Mouse (Mus musculus): ENCODE results near the gene Kcnn3. TPM values are rescaled to one million over a fixed set of nuclear protein-coding genes. Genes with fewer than 3 reads are reported as not detected.

Gene Kcnn3
- polyA plus RNA-seq, 1 experiment from 2014 or later, result 2.5 TPM

GRCm38 (mm10) chr3:89549488-89549887, 29.5 kb downstream of the Kcnn3 start:
- 52% methylated on average over 4 of the region's 4 CpGs for WGBS
- H3K36me3 ChIP-seq, result no peaks in the 10 kb centered on the region
- H3K27ac ChIP-seq, result no peak overlapping the region
- H3K4me1 ChIP-seq, result no peaks in the 10 kb centered on the region
- H3K4me2 ChIP-seq (replicated peaks), result no peak overlapping the region
- ATAC-seq (ENCODE audit: insufficient number of reproducible peaks, insufficient read depth, low FRiP score, low TSS enrichment), result no peak
- no peaks in the 10 kb centered on the region for H3K9me3 ChIP-seq
- no peak overlapping the region for H3K4me3 ChIP-seq
- no peak overlapping the region for H3K9ac ChIP-seq
- no peaks in the 10 kb centered on the region for H3K27me3 ChIP-seq

GRCm38 (mm10) chr3:89551880-89552279, 31.9 kb downstream of the Kcnn3 start:
- ATAC-seq (ENCODE audit: insufficient number of reproducible peaks, insufficient read depth, low FRiP score, low TSS enrichment), result no peak
- Histone ChIP-seq H3K9me3 (no peaks in the 10 kb centered on the region), H3K27ac (no peak overlapping the region), H3K9ac (no peak overlapping the region), H3K4me3 (no peak overlapping the region), H3K27me3 (no peaks in the 10 kb centered on the region), H3K4me2 (replicated peaks) (no peak overlapping the region), H3K36me3 (no peaks in the 10 kb centered on the region), H3K4me1 (no peaks in the 10 kb centered on the region)
- 84% methylated on average over 2 of the region's 2 CpGs for WGBS

GRCm38 (mm10) chr3:89553432-89553831, 33.5 kb downstream of the Kcnn3 start:
- ATAC-seq (ENCODE audit: insufficient number of reproducible peaks, insufficient read depth, low FRiP score, low TSS enrichment), result no peak
- no peaks in the 10 kb centered on the region for H3K9me3 ChIP-seq
- H3K27me3 ChIP-seq, result no peaks in the 10 kb centered on the region
- H3K4me3 ChIP-seq, result no peak overlapping the region
- H3K27ac ChIP-seq, result no peak overlapping the region
- WGBS, result 91% methylated on average over 8 of the region's 8 CpGs
- H3K4me2 ChIP-seq (replicated peaks), result no peak overlapping the region
- no peak overlapping the region for H3K9ac ChIP-seq
- H3K4me1 ChIP-seq, result no peaks in the 10 kb centered on the region
- H3K36me3 ChIP-seq, result no peaks in the 10 kb centered on the region

- no peak overlapping the region for H3K4me3 ChIP-seq
- H3K4me2 ChIP-seq (replicated peaks), result no peak overlapping the region
- no peak for ATAC-seq (ENCODE audit: insufficient number of reproducible peaks, insufficient read depth, low FRiP score, low TSS enrichment)
- no peaks in the 10 kb centered on the region for H3K9me3 ChIP-seq
- H3K27me3 ChIP-seq, result no peaks in the 10 kb centered on the region
- no peak overlapping the region for H3K27ac ChIP-seq
- no peaks in the 10 kb centered on the region for H3K36me3 ChIP-seq
- no peaks in the 10 kb centered on the region for H3K4me1 ChIP-seq
- no peak overlapping the region for H3K9ac ChIP-seq
- WGBS, result 82% methylated on average over 4 of the region's 4 CpGs
Measured at GRCm38 (mm10) chr3:89553946-89554345, 34.0 kb downstream of the Kcnn3 start.

GRCm38 (mm10) chr3:89554587-89554986, 34.6 kb downstream of the Kcnn3 start:
- Histone ChIP-seq H3K9me3 (no peaks in the 10 kb centered on the region), H3K9ac (no peak overlapping the region), H3K27ac (no peak overlapping the region), H3K36me3 (no peaks in the 10 kb centered on the region), H3K4me2 (replicated peaks) (no peak overlapping the region), H3K4me3 (no peak overlapping the region), H3K4me1 (0 out of 2 replicates have a peak, but pooled peaks cover 5% of the 10 kb centered on the region), H3K27me3 (no peaks in the 10 kb centered on the region)
- ATAC-seq (ENCODE audit: insufficient number of reproducible peaks, insufficient read depth, low FRiP score, low TSS enrichment), result no peak
- 79% methylated on average over 2 of the region's 2 CpGs for WGBS

- Histone ChIP-seq H3K36me3 (no peaks in the 10 kb centered on the region), H3K9ac (no peak overlapping the region), H3K27ac (no peak overlapping the region), H3K4me1 (0 out of 2 replicates have a peak, but pooled peaks cover 5% of the 10 kb centered on the region), H3K4me3 (no peak overlapping the region), H3K27me3 (no peaks in the 10 kb centered on the region), H3K4me2 (replicated peaks) (no peak overlapping the region), H3K9me3 (no peaks in the 10 kb centered on the region)
- 77% methylated on average over 5 of the region's 5 CpGs for WGBS
- ATAC-seq (ENCODE audit: insufficient number of reproducible peaks, insufficient read depth, low FRiP score, low TSS enrichment), result no peak
Measured at GRCm38 (mm10) chr3:89557811-89558210, 37.8 kb downstream of the Kcnn3 start.

GRCm38 (mm10) chr3:89558972-89559910, 39.3 kb downstream of the Kcnn3 start:
- no peak for ATAC-seq (ENCODE audit: insufficient number of reproducible peaks, insufficient read depth, low FRiP score, low TSS enrichment)
- Histone ChIP-seq H3K9me3 (no peaks in the 10 kb centered on the region), H3K27ac (no peak overlapping the region)

GRCm38 (mm10) chr3:89561386-89561785, 41.4 kb downstream of the Kcnn3 start:
- Histone ChIP-seq H3K27ac (no peak overlapping the region), H3K36me3 (no peaks in the 10 kb centered on the region), H3K4me3 (no peak overlapping the region), H3K9me3 (no peaks in the 10 kb centered on the region), H3K4me2 (replicated peaks) (no peak overlapping the region), H3K4me1 (peaks cover 14% of the 10 kb centered on the region; the same call in 1 of the 2 replicates), H3K27me3 (no peaks in the 10 kb centered on the region), H3K9ac (no peak overlapping the region)
- WGBS, result 87% methylated on average over 6 of the region's 6 CpGs
- no peak for ATAC-seq (ENCODE audit: insufficient number of reproducible peaks, insufficient read depth, low FRiP score, low TSS enrichment)

More at GRCm38 (mm10) chr3:89558972-89559910, 39.3 kb downstream of the Kcnn3 start:
- 45% methylated on average over 15 of the region's 15 CpGs for whole genome bisulfite sequencing
- H3K4me1 ChIP-seq, result 0 out of 2 replicates have a peak, but pooled peaks cover 5% of the 10 kb centered on the region
- H3K27me3 ChIP-seq, result no peaks in the 10 kb centered on the region
- no peak overlapping the region for H3K9ac ChIP-seq
- H3K4me3 ChIP-seq, result no peak overlapping the region
- no peak overlapping the region for H3K4me2 ChIP-seq (replicated peaks)
- no peaks in the 10 kb centered on the region for H3K36me3 ChIP-seq

GRCm38 (mm10) chr3:89565371-89565770, 45.4 kb downstream of the Kcnn3 start:
- Histone ChIP-seq H3K36me3 (no peaks in the 10 kb centered on the region), H3K4me2 (replicated peaks) (no peak overlapping the region), H3K9ac (no peak overlapping the region), H3K27ac (no peak overlapping the region), H3K4me3 (no peak overlapping the region), H3K27me3 (no peaks in the 10 kb centered on the region), H3K9me3 (no peaks in the 10 kb centered on the region), H3K4me1 (peaks cover 9% of the 10 kb centered on the region; the same call in 1 of the 2 replicates)
- WGBS, result 34% methylated on average over 5 of the region's 5 CpGs
- ATAC-seq (ENCODE audit: insufficient number of reproducible peaks, insufficient read depth, low FRiP score, low TSS enrichment), result no peak

GRCm38 (mm10) chr3:89569058-89569457, 49.1 kb downstream of the Kcnn3 start:
- no peak for ATAC-seq (ENCODE audit: insufficient number of reproducible peaks, insufficient read depth, low FRiP score, low TSS enrichment)
- 96% methylated on average over 1 of the region's 1 CpGs for WGBS
- Histone ChIP-seq H3K9ac (no peak overlapping the region), H3K4me2 (replicated peaks) (no peak overlapping the region), H3K27ac (no peak overlapping the region), H3K27me3 (no peaks in the 10 kb centered on the region), H3K4me1 (peaks cover 9% of the 10 kb centered on the region; the same call in 1 of the 2 replicates), H3K9me3 (no peaks in the 10 kb centered on the region), H3K36me3 (no peaks in the 10 kb centered on the region), H3K4me3 (no peak overlapping the region)

- Histone ChIP-seq H3K27me3 (no peaks in the 10 kb centered on the region), H3K9me3 (no peaks in the 10 kb centered on the region), H3K4me3 (no peak overlapping the region), H3K27ac (no peak overlapping the region), H3K9ac (no peak overlapping the region), H3K36me3 (no peaks in the 10 kb centered on the region), H3K4me1 (peaks cover 9% of the 10 kb centered on the region; the same call in 1 of the 2 replicates), H3K4me2 (replicated peaks) (no peak overlapping the region)
- 56% methylated on average over 7 of the region's 7 CpGs for WGBS
- no peak for ATAC-seq (ENCODE audit: insufficient number of reproducible peaks, insufficient read depth, low FRiP score, low TSS enrichment)
Measured at GRCm38 (mm10) chr3:89569707-89570324, 49.9 kb downstream of the Kcnn3 start.

GRCm38 (mm10) chr3:89570362-89570761, 50.4 kb downstream of the Kcnn3 start:
- H3K36me3 ChIP-seq, result no peaks in the 10 kb centered on the region
- H3K4me1 ChIP-seq, result peaks cover 5% of the 10 kb centered on the region; the same call in 1 of the 2 replicates
- H3K27me3 ChIP-seq, result no peaks in the 10 kb centered on the region
- ATAC-seq (ENCODE audit: insufficient number of reproducible peaks, insufficient read depth, low FRiP score, low TSS enrichment), result no peak
- H3K4me3 ChIP-seq, result no peak overlapping the region
- no peaks in the 10 kb centered on the region for H3K9me3 ChIP-seq
- no peak overlapping the region for H3K9ac ChIP-seq
- 72% methylated on average over 3 of the region's 3 CpGs for WGBS
- no peak overlapping the region for H3K4me2 ChIP-seq (replicated peaks)
- no peak overlapping the region for H3K27ac ChIP-seq

All from embryonic facial prominence, embryonic 12.5 days (tissue).